Mouse (Mus musculus): ENCODE results near the gene Agps. TPM values are rescaled to one million over a fixed set of nuclear protein-coding genes. Genes with fewer than 3 reads are reported as not detected.
"Not testable (repeated sequence)": the region's sequence is repeated elsewhere in the genome, so short reads cannot be mapped to it uniquely, and the experiment has no call there.

Gene Agps
- polyA plus RNA-seq, 1 experiment: 2.9 TPM

- Histone ChIP-seq H3K27me3 (replicated peaks) (no peaks in the 10 kb centered on the region), H3K36me3 (replicated peaks; ENCODE audit: low read length) (peaks cover 73% of the 10 kb centered on the region)
Observed at GRCm38 (mm10) chr2:75915040-75915439, 83.1 kb downstream of the Agps start.

GRCm38 (mm10) chr2:75923807-75924340 is 91.9 kb downstream of the Agps start:
- Histone ChIP-seq H3K9me3 (no peaks in the 10 kb centered on the region), H3K4me3 (replicated peaks) (no peak overlapping the region), H3K27me3 (replicated peaks) (no peaks in the 10 kb centered on the region), H3K4me1 (no peaks in the 10 kb centered on the region), H3K36me3 (replicated peaks; ENCODE audit: low read length) (peaks cover 72% of the 10 kb centered on the region)
- TF ChIP-seq GATA1 (IDR thresholded peaks at IDR 0.05; ENCODE audit: borderline replicate concordance, low read length) (no peak), FLI1 (IDR thresholded peaks at IDR 0.05; ENCODE audit: low read length) (no peak)

More at GRCm38 (mm10) chr2:75915040-75915439, 83.1 kb downstream of the Agps start:
- Histone ChIP-seq H3K4me3 (replicated peaks) (no peak overlapping the region), H3K9me3 (no peaks in the 10 kb centered on the region), H3K4me1 (peaks cover 18% of the 10 kb centered on the region; the same call in 1 of the 2 replicates)
- no peak for TF ChIP-seq FLI1 (IDR thresholded peaks at IDR 0.05; ENCODE audit: low read length)

- H3K4me3 ChIP-seq (replicated peaks): no peak overlapping the region
- no peaks in the 10 kb centered on the region for H3K9me3 ChIP-seq
- peaks cover 81% of the 10 kb centered on the region for H3K36me3 ChIP-seq (replicated peaks; ENCODE audit: low read length)
- TF ChIP-seq GATA1 (IDR thresholded peaks at IDR 0.05; ENCODE audit: borderline replicate concordance, low read length) (no peak), FLI1 (IDR thresholded peaks at IDR 0.05; ENCODE audit: low read length) (no peak)
- no peaks in the 10 kb centered on the region for H3K27me3 ChIP-seq (replicated peaks)
- H3K4me1 ChIP-seq: no peaks in the 10 kb centered on the region
Observed at GRCm38 (mm10) chr2:75926061-75926460, 94.1 kb downstream of the Agps start.

- Histone ChIP-seq H3K4me3 (replicated peaks) (no peak overlapping the region), H3K4me1 (no peaks in the 10 kb centered on the region), H3K9me3 (no peaks in the 10 kb centered on the region), H3K36me3 (replicated peaks; ENCODE audit: low read length) (peaks cover 85% of the 10 kb centered on the region), H3K27me3 (replicated peaks) (no peaks in the 10 kb centered on the region)
- TF ChIP-seq GATA1 (IDR thresholded peaks at IDR 0.05; ENCODE audit: borderline replicate concordance, low read length) (no peak), FLI1 (IDR thresholded peaks at IDR 0.05; ENCODE audit: low read length) (no peak)
Observed at GRCm38 (mm10) chr2:75928011-75928410, 96.0 kb downstream of the Agps start.

- H3K4me3 ChIP-seq (replicated peaks): no peak overlapping the region
- no peaks in the 10 kb centered on the region for H3K4me1 ChIP-seq
- TF ChIP-seq FLI1 (IDR thresholded peaks at IDR 0.05; ENCODE audit: low read length) (no peak), GATA1 (IDR thresholded peaks at IDR 0.05; ENCODE audit: borderline replicate concordance, low read length) (no peak)
- H3K27me3 ChIP-seq (replicated peaks): no peaks in the 10 kb centered on the region
- no peaks in the 10 kb centered on the region for H3K9me3 ChIP-seq
- H3K36me3 ChIP-seq (replicated peaks; ENCODE audit: low read length): peaks cover 74% of the 10 kb centered on the region
Observed at GRCm38 (mm10) chr2:75929141-75929540, 97.2 kb downstream of the Agps start.

- Histone ChIP-seq H3K4me3 (replicated peaks) (no peak overlapping the region), H3K27me3 (replicated peaks) (no peaks in the 10 kb centered on the region), H3K4me1 (no peaks in the 10 kb centered on the region), H3K9me3 (no peaks in the 10 kb centered on the region), H3K36me3 (replicated peaks; ENCODE audit: low read length) (peaks cover 67% of the 10 kb centered on the region)
- TF ChIP-seq GATA1 (IDR thresholded peaks at IDR 0.05; ENCODE audit: borderline replicate concordance, low read length) (no peak), FLI1 (IDR thresholded peaks at IDR 0.05; ENCODE audit: low read length) (no peak)
Observed at GRCm38 (mm10) chr2:75929786-75930444, 97.9 kb downstream of the Agps start.

- no peak for TF ChIP-seq GATA1 (IDR thresholded peaks at IDR 0.05; ENCODE audit: borderline replicate concordance, low read length)
- TF ChIP-seq FLI1 (IDR thresholded peaks at IDR 0.05; ENCODE audit: low read length): no peak
- Histone ChIP-seq H3K36me3 (replicated peaks; ENCODE audit: low read length) (peaks cover 60% of the 10 kb centered on the region), H3K27me3 (replicated peaks) (no peaks in the 10 kb centered on the region), H3K4me3 (replicated peaks) (no peak overlapping the region), H3K4me1 (no peaks in the 10 kb centered on the region), H3K9me3 (no peaks in the 10 kb centered on the region)
Observed at GRCm38 (mm10) chr2:75930941-75931340, 99.0 kb downstream of the Agps start.

- no peaks in the 10 kb centered on the region for H3K9me3 ChIP-seq
- H3K4me3 ChIP-seq (replicated peaks): no peak overlapping the region
- TF ChIP-seq FLI1 (IDR thresholded peaks at IDR 0.05; ENCODE audit: low read length) (no peak), GATA1 (IDR thresholded peaks at IDR 0.05; ENCODE audit: borderline replicate concordance, low read length) (no peak)
- H3K36me3 ChIP-seq (replicated peaks; ENCODE audit: low read length): peaks cover 41% of the 10 kb centered on the region
- H3K4me1 ChIP-seq: peaks cover 4% of the 10 kb centered on the region
- H3K27me3 ChIP-seq (replicated peaks): no peaks in the 10 kb centered on the region
Observed at GRCm38 (mm10) chr2:75933541-75933940, 101.6 kb downstream of the Agps start.

GRCm38 (mm10) chr2:75936685-75937084 is 104.7 kb downstream of the Agps start:
- not testable (repeated sequence) for H3K4me3 ChIP-seq (replicated peaks); H3K27me3 ChIP-seq (replicated peaks); H3K9me3 ChIP-seq; H3K4me1 ChIP-seq
- peaks cover 12% of the 10 kb centered on the region for H3K36me3 ChIP-seq (replicated peaks; ENCODE audit: low read length)

GRCm38 (mm10) chr2:75937520-75938116 is 105.6 kb downstream of the Agps start:
- not testable (repeated sequence) for H3K36me3 ChIP-seq (replicated peaks; ENCODE audit: low read length); H3K4me1 ChIP-seq; H3K9me3 ChIP-seq; H3K27me3 ChIP-seq (replicated peaks)
- H3K4me3 ChIP-seq (replicated peaks): peak overlapping the region; percentile 88
